In genomic region chr1:59243770-59244169, GRCm38 (mm10) we compare ENCODE assay signal across 24 mouse cellular contexts. TPM values are rescaled to one million over a fixed set of nuclear protein-coding genes. Genes with fewer than 3 reads are reported as not detected.
A peak's percentile ranks its signal among the peaks of the same experiment; 100 is the strongest.
DNase-seq lines count a peak whose midpoint lies in the region; ATAC-seq and TF ChIP-seq lines count a peak whose summit lies in the region.
"Had no signal": no experiment of that assay in that cellular context is flagged by ENCODE, and none has a peak within 500 bp of the region (broad histone marks: within the 10 kb centered on the region; RNA-seq: fewer than 3 reads in every experiment).

No protein-coding gene starts in this region.

- no peak for DNase-seq in kidney, postnatal 0 days (ENCODE audit: low spot score)
- DNase-seq in ES-E14 (ENCODE audit: low read depth, low spot score), result no peak
- DNase-seq in ZHBTc4 (ENCODE audit: low read depth, low spot score), result peak; percentile 64
- DNase-seq in adrenal gland, postnatal 14 days, result no peak
- DNase-seq in cerebellum, postnatal 25 days, result no peak
- no peak for DNase-seq in right cerebral cortex, postnatal 4 days
- DNase-seq: adrenal gland, postnatal 25 days; cerebellum, adult 2 months; cerebellum, postnatal 10 days; gastrocnemius, postnatal 10 days; heart, adult 2 months; kidney, adult 18-20 months had no signal

- no peak overlapping the region for H3K4me2 ChIP-seq in kidney, postnatal 0 days (ENCODE audit: low read length)
- H3K4me2 ChIP-seq in kidney, embryonic 16.5 days (replicated peaks; ENCODE audit: low read depth, low read length), result no peak overlapping the region
- H3K4me2 ChIP-seq: embryonic facial prominence, embryonic 13.5 days; forebrain, embryonic 12.5 days; heart, embryonic 11.5 days; heart, embryonic 15.5 days; hindbrain, embryonic 15.5 days had no signal

- no peak overlapping the region for H3K4me3 ChIP-seq in kidney, postnatal 0 days (replicated peaks; ENCODE audit: low read depth, low read length)
- H3K4me3 ChIP-seq in kidney, embryonic 16.5 days (ENCODE audit: low read length), result no peak overlapping the region
- H3K4me3 ChIP-seq in E14TG2a.4 (replicated peaks; ENCODE audit: low read length) (no peak overlapping the region), ES-E14 (ENCODE audit: insufficient read depth in 1 of 2, low read depth in 1 of 2, low read length in 2 of 2, poor library complexity in 1 of 2, severe bottlenecking in 1 of 2) (no peak overlapping the region)
- H3K4me3 ChIP-seq: embryonic facial prominence, embryonic 13.5 days; forebrain, embryonic 12.5 days; heart, adult 2 months; heart, embryonic 15.5 days; hindbrain, embryonic 10.5 days; hindbrain, embryonic 15.5 days had no signal

- H3K9ac ChIP-seq in kidney, postnatal 0 days (ENCODE audit: low read depth, low read length), result no peak overlapping the region
- no peak overlapping the region for H3K9ac ChIP-seq in kidney, embryonic 16.5 days (replicated peaks; ENCODE audit: low read length)
- H3K9ac ChIP-seq in ES-E14 (ENCODE audit: insufficient read depth, low read depth, low read length, poor library complexity, severe bottlenecking), result no peak overlapping the region
- H3K9ac ChIP-seq: embryonic facial prominence, embryonic 13.5 days; forebrain, embryonic 12.5 days; heart, embryonic 15.5 days; hindbrain, embryonic 15.5 days had no signal

- ATAC-seq in kidney, postnatal 0 days (replicated peaks; ENCODE audit: low FRiP score, low read depth), result no peak
- ATAC-seq in kidney, embryonic 16.5 days (ENCODE audit: low FRiP score, low TSS enrichment), result no peak
- ATAC-seq: forebrain, embryonic 16.5 days; inflammation-experienced regulatory T-cells, adult 6 months had no signal

- H3K36me3 ChIP-seq in kidney, postnatal 0 days (ENCODE audit: insufficient read depth, low read length), result no peaks in the 10 kb centered on the region
- no peaks in the 10 kb centered on the region for H3K36me3 ChIP-seq in kidney, embryonic 16.5 days (ENCODE audit: insufficient read depth, low read length)
- H3K36me3 ChIP-seq in E14TG2a.4 (ENCODE audit: insufficient read depth, low read length), result no peaks in the 10 kb centered on the region
- H3K36me3 ChIP-seq in ES-E14 (ENCODE audit: control insufficient read depth, insufficient read depth, low read length, poor library complexity, severe bottlenecking), result no peaks in the 10 kb centered on the region
- H3K36me3 ChIP-seq: embryonic facial prominence, embryonic 13.5 days; forebrain, embryonic 12.5 days; heart, embryonic 15.5 days; hindbrain, embryonic 10.5 days; hindbrain, embryonic 15.5 days had no signal

- no peak overlapping the region for H3K27ac ChIP-seq in kidney, postnatal 0 days
- H3K27ac ChIP-seq in kidney, embryonic 16.5 days (ENCODE audit: low read length), result no peak overlapping the region
- H3K27ac ChIP-seq in ES-E14 (ENCODE audit: insufficient read depth, low read depth, low read length, poor library complexity, severe bottlenecking), result no peak overlapping the region
- H3K27ac ChIP-seq: embryonic facial prominence, embryonic 13.5 days; forebrain, embryonic 12.5 days; heart, adult 2 months; heart, embryonic 15.5 days; hindbrain, embryonic 10.5 days; hindbrain, embryonic 15.5 days had no signal

- H3K27me3 ChIP-seq in kidney, postnatal 0 days (ENCODE audit: insufficient read depth, low read length), result no peaks in the 10 kb centered on the region
- no peaks in the 10 kb centered on the region for H3K27me3 ChIP-seq in kidney, embryonic 16.5 days (ENCODE audit: insufficient read depth, low read length)
- H3K27me3 ChIP-seq in E14TG2a.4 (ENCODE audit: insufficient read depth, low read length), result no peaks in the 10 kb centered on the region
- H3K27me3 ChIP-seq: embryonic facial prominence, embryonic 13.5 days; forebrain, embryonic 12.5 days; heart, embryonic 15.5 days; hindbrain, embryonic 15.5 days had no signal

- in situ Hi-C loops in ES-E14 (cut with MboI; ENCODE audit: low sequenced_read_pairs in 2 of 2, unreplicated experiment in 2 of 2), result loop anchor here in 1 of 2 experiments (5.0 kb wide), 1 partner anchor 379 kb away; no protein-coding TSS in a partner anchor

- H3K4me1 ChIP-seq in kidney, postnatal 0 days (replicated peaks; ENCODE audit: insufficient read depth, low read length), result no peaks in the 10 kb centered on the region; the same call in 1 of the 2 replicates
- H3K4me1 ChIP-seq in kidney, embryonic 16.5 days (ENCODE audit: insufficient read depth, low read length), result peaks cover 4% of the 10 kb centered on the region; the same call in 1 of the 2 replicates
- no peaks in the 10 kb centered on the region for H3K4me1 ChIP-seq in E14TG2a.4 (replicated peaks; ENCODE audit: low read depth, low read length)
- H3K4me1 ChIP-seq in ES-E14 (ENCODE audit: control insufficient read depth in 2 of 2, insufficient read depth in 2 of 2, low read length in 2 of 2, poor library complexity in 1 of 2), result no peaks in the 10 kb centered on the region
- H3K4me1 ChIP-seq: embryonic facial prominence, embryonic 13.5 days; forebrain, embryonic 12.5 days; heart, embryonic 15.5 days; hindbrain, embryonic 10.5 days; hindbrain, embryonic 15.5 days had no signal

- peak; percentile 16; the same call in 1 of the 2 replicates for TF ChIP-seq CTCF in kidney, postnatal 0 days (IDR thresholded peaks at IDR 0.05; ENCODE audit: low read depth)
- peak; percentile 15; the same call in 1 of the 2 replicates for TF ChIP-seq CTCF in E14TG2a.4 (conservative IDR thresholded peaks at IDR 0.05; ENCODE audit: low read length)

- no peaks in the 10 kb centered on the region for H3K9me3 ChIP-seq in kidney, postnatal 0 days (replicated peaks; ENCODE audit: low read length)
- peaks cover 3% of the 10 kb centered on the region; the same call in 1 of the 2 replicates for H3K9me3 ChIP-seq in kidney, embryonic 16.5 days (ENCODE audit: low read length)
- no peaks in the 10 kb centered on the region for H3K9me3 ChIP-seq in E14TG2a.4 (ENCODE audit: low read length)
- H3K9me3 ChIP-seq in ES-E14 (ENCODE audit: control insufficient read depth, insufficient read depth, low read depth, low read length), result no peaks in the 10 kb centered on the region
- H3K9me3 ChIP-seq: embryonic facial prominence, embryonic 13.5 days; forebrain, embryonic 12.5 days; heart, embryonic 15.5 days; hindbrain, embryonic 15.5 days had no signal

- WGBS in kidney, postnatal 0 days, result 71% methylated on average over 2 of the region's 2 CpGs
- WGBS in kidney, embryonic 16.5 days, result 73% methylated on average over 2 of the region's 2 CpGs

TF ChIP-seq in ES-E14, 5 proteins besides CTCF, POLR2A, EP300 and RAD21:
- TF ChIP-seq ZC3H11A (IDR thresholded peaks at IDR 0.05; ENCODE audit: borderline replicate concordance, low read depth, low read length) (peak; percentile 34; the same call in 1 of the 2 replicates), HCFC1 (IDR thresholded peaks at IDR 0.05; ENCODE audit: borderline replicate concordance, insufficient read depth, low read length) (no peak)

RNA-seq across cellular contexts. Expression of gene Als2, which starts 6.7 kb away (rescaled TPM):
- 6.0 and 7.3 TPM in 2 replicates for polyA plus RNA-seq in kidney, postnatal 0 days (2015; fragmentation: Nextera tagmentation; extraction: Ambion mirVana)
- polyA plus RNA-seq in kidney, embryonic 16.5 days (2015; fragmentation: Nextera tagmentation; extraction: Ambion mirVana), result 12.4 and 13.8 TPM in 2 replicates
- 18.4 and 23.2 TPM in 2 replicates for total RNA-seq in ES-E14 (2012; rRNA removed)
- total RNA-seq in adrenal gland, postnatal 14 days (2021), result 13.2 and 14.4 TPM in 2 replicates

RNA-seq across cellular contexts. Expression of gene Cdk15, which starts 12.9 kb away (rescaled TPM):
- 0.84 and 0.89 TPM in 2 replicates for polyA plus RNA-seq in kidney, postnatal 0 days (2015; fragmentation: Nextera tagmentation; extraction: Ambion mirVana)
- 0.76 and 1.4 TPM in 2 replicates for polyA plus RNA-seq in kidney, embryonic 16.5 days (2015; fragmentation: Nextera tagmentation; extraction: Ambion mirVana)
- total RNA-seq in ES-E14 (2012; rRNA removed), result 0.32 and 0.58 TPM in 2 replicates
- not detected in 2 replicates for total RNA-seq in adrenal gland, postnatal 14 days (2021)
- total RNA-seq: common myeloid progenitor, adult 5-6 weeks; heart, postnatal 25 days had no signal
- polyA plus RNA-seq: heart, adult 2 months; inflammation-experienced regulatory T-cells, adult 6 months had no signal
